Mouse (Mus musculus): ENCODE measurements around the gene D8Ertd738e. TPM values are rescaled to one million over a fixed set of nuclear protein-coding genes. Genes with fewer than 3 reads are reported as not detected.
"Not testable (repeated sequence)": the region's sequence is repeated elsewhere in the genome, so short reads cannot be mapped to it uniquely, and the experiment has no call there.

Gene D8Ertd738e
- 268 TPM in 2 replicates for polyA plus RNA-seq (2016; fragmentation: Nextera tagmentation; extraction: Ambion mirVana)

DNA sequence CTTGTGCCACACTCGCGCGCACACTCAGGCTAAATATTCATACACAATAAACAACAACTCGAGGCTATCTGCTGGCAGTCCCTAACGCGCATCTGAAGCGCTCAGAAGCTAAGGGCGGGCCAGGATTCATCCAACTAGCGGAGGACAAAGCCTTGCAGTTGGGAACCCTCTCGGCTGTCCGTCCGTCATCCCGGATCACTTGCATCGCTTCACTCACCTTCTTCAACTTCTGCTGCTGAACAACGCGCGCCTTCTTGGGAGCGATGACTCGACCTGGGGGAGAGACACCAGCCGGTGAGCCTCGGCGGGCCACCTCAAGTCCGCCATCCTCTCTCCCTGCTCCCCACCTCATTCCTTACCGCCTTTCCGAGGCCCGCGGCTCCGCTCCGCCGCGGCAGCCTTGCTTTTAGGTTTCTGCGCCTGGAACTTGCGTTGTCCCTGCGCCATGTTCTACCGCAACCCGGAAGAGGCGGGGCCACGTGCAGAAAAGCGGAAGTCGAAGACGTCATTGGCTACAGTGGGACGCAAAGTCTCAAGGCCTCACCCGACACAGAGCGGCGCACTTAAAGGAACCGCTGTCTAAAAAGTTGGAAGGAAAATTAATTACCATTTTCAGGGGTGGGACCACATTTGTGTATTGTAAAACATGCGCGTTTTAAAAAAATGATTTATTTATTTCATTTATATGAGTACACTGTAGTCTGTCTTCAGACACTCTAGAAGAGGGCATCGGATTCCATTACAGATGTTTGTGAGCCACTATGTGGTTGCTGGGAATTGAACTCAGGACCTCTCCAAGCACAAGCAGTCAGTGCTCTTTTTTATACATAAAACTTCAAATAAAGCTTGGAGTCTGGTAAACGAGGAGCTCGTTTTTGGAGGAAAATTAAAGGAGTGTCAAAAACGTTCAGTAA lies at the start of gene D8Ertd738e:
D8Ertd738e (minus strand) TSS at position 463 of the 914 bp plus-strand sequence.
- Histone ChIP-seq H3K36me3 (peaks cover 73% of the 10 kb centered on the region), H3K27ac (replicated peaks) (0 out of 2 replicates have a peak within 1 kb of the TSS, but pooled peaks have one; percentile 52), H3K4me2 (replicated peaks) (peak within 1 kb of the TSS; percentile 83), H3K4me3 (peak within 1 kb of the TSS; percentile 68), H3K9ac (replicated peaks) (peak within 1 kb of the TSS; percentile 88), H3K4me1 (peaks cover 5% of the 10 kb centered on the region), H3K9me3 (no peaks in the 10 kb centered on the region), H3K27me3 (no peaks in the 10 kb centered on the region)
- WGBS = 4% methylated on average over 52 of the region's 52 CpGs
- peak; percentile 89 for ATAC-seq (ENCODE audit: low FRiP score, low read depth)

- ATAC-seq (ENCODE audit: low FRiP score, low read depth) = no peak
- 59% methylated on average over 5 of the region's 5 CpGs for WGBS
Observed at GRCm38 (mm10) chr8:84297029-84297785, 47.7 kb upstream of the D8Ertd738e start.

GRCm38 (mm10) chr8:84291688-84292087 lies 42.2 kb upstream of the D8Ertd738e start:
- Histone ChIP-seq H3K9me3 (no peaks in the 10 kb centered on the region), H3K27me3 (no peaks in the 10 kb centered on the region), H3K4me2 (replicated peaks) (no peak overlapping the region), H3K27ac (replicated peaks) (no peak overlapping the region), H3K9ac (replicated peaks) (no peak overlapping the region), H3K36me3 (no peaks in the 10 kb centered on the region), H3K4me3 (no peak overlapping the region), H3K4me1 (no peaks in the 10 kb centered on the region)
- 28% methylated on average over 8 of the region's 8 CpGs for WGBS
- ATAC-seq (ENCODE audit: low FRiP score, low read depth) = no peak

More at GRCm38 (mm10) chr8:84297029-84297785, 47.7 kb upstream of the D8Ertd738e start:
- Histone ChIP-seq H3K9ac (replicated peaks) (no peak overlapping the region), H3K36me3 (no peaks in the 10 kb centered on the region), H3K9me3 (0 out of 2 replicates have a peak, but pooled peaks cover 2% of the 10 kb centered on the region), H3K27ac (replicated peaks) (no peak overlapping the region), H3K4me1 (no peaks in the 10 kb centered on the region), H3K27me3 (no peaks in the 10 kb centered on the region), H3K4me3 (no peak overlapping the region), H3K4me2 (replicated peaks) (no peak overlapping the region)

- no peak overlapping the region for H3K4me3 ChIP-seq
- H3K4me2 ChIP-seq (replicated peaks) = no peak overlapping the region
- no peak overlapping the region for H3K27ac ChIP-seq (replicated peaks)
- no peaks in the 10 kb centered on the region for H3K9me3 ChIP-seq
- 72% methylated on average over 5 of the region's 5 CpGs for WGBS
- H3K4me1 ChIP-seq = no peaks in the 10 kb centered on the region
- H3K9ac ChIP-seq (replicated peaks) = no peak overlapping the region
- no peaks in the 10 kb centered on the region for H3K27me3 ChIP-seq
- ATAC-seq (ENCODE audit: low FRiP score, low read depth) = no peak
- H3K36me3 ChIP-seq = no peaks in the 10 kb centered on the region
Observed at GRCm38 (mm10) chr8:84291086-84291485, 41.6 kb upstream of the D8Ertd738e start.

DNA sequence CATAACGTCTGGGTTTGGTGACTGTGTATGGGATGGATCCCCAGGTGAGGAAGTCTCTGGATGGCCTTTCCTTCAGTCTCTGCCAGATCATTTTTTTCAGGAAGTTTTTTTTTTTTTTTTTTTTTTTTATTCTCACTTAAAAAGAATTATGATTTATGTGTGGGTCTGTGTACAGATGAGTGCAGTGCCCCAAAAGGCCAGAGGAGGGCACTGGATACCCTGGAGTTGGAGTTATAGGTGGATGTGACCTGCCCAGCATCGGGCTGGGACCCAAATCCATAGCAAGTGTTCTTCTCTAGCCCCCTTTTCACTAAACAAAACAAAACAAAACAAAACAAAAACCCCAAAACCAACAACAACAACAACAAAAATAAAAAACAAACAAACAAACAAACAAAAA lies 39.4 kb upstream of the D8Ertd738e start:
- no peaks in the 10 kb centered on the region for H3K27me3 ChIP-seq
- H3K4me2 ChIP-seq (replicated peaks) = no peak overlapping the region
- no peak overlapping the region for H3K27ac ChIP-seq (replicated peaks)
- ATAC-seq (ENCODE audit: low FRiP score, low read depth) = no peak
- H3K36me3 ChIP-seq = no peaks in the 10 kb centered on the region
- no peak overlapping the region for H3K9ac ChIP-seq (replicated peaks)
- 54% methylated on average over 2 of the region's 2 CpGs for WGBS
- H3K4me1 ChIP-seq = no peaks in the 10 kb centered on the region
- no peaks in the 10 kb centered on the region for H3K9me3 ChIP-seq
- H3K4me3 ChIP-seq = no peak overlapping the region

- H3K9me3 ChIP-seq; H3K4me2 ChIP-seq (replicated peaks); H3K36me3 ChIP-seq; H3K4me1 ChIP-seq; H3K27me3 ChIP-seq; ATAC-seq (ENCODE audit: low FRiP score, low read depth); H3K9ac ChIP-seq (replicated peaks); H3K27ac ChIP-seq (replicated peaks); H3K4me3 ChIP-seq: not testable (repeated sequence)
- WGBS = 62% methylated on average over 5 of the region's 5 CpGs
Observed at GRCm38 (mm10) chr8:84285665-84286064, 36.1 kb upstream of the D8Ertd738e start.

DNA sequence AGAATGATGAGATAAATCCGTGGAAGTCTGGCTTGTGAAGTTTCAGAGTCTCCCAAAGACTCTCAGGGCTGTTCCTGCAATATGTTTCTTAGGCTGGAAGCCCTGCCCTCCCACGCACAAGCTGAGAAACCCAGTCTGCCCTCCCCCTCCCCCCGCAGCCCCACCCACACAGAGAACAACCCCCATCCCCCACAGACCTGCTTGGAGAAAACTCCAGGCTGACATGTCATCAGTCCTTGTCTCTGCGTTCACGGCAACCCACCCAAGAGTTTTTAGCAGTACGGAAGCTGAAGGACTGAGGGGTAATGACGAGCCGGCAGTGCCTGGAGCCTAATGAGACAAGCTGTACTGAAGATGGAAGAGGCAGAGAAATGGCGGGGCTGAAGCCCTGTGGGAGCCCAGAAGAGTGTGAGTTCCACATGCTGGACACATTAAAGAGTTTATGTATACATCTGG lies 35.1 kb upstream of the D8Ertd738e start:
- Histone ChIP-seq H3K27ac (replicated peaks) (no peak overlapping the region), H3K4me3 (no peak overlapping the region), H3K27me3 (no peaks in the 10 kb centered on the region; the same call in 1 of the 2 replicates), H3K4me1 (no peaks in the 10 kb centered on the region), H3K9ac (replicated peaks) (no peak overlapping the region), H3K36me3 (no peaks in the 10 kb centered on the region), H3K9me3 (no peaks in the 10 kb centered on the region), H3K4me2 (replicated peaks) (no peak overlapping the region)
- WGBS = 54% methylated on average over 9 of the region's 9 CpGs
- no peak for ATAC-seq (ENCODE audit: low FRiP score, low read depth)

- Histone ChIP-seq H3K4me1 (no peaks in the 10 kb centered on the region), H3K27me3 (no peaks in the 10 kb centered on the region; the same call in none of the 2 replicates), H3K36me3 (no peaks in the 10 kb centered on the region), H3K9ac (replicated peaks) (no peak overlapping the region), H3K4me2 (replicated peaks) (no peak overlapping the region), H3K4me3 (no peak overlapping the region), H3K27ac (replicated peaks) (no peak overlapping the region), H3K9me3 (no peaks in the 10 kb centered on the region)
- no peak for ATAC-seq (ENCODE audit: low FRiP score, low read depth)
- 81% methylated on average over 10 of the region's 10 CpGs for WGBS
Observed at GRCm38 (mm10) chr8:84280777-84281176, 31.3 kb upstream of the D8Ertd738e start.

GRCm38 (mm10) chr8:84276447-84276846 lies 26.9 kb upstream of the D8Ertd738e start:
- ATAC-seq (ENCODE audit: low FRiP score, low read depth) = no peak
- Histone ChIP-seq H3K27me3 (no peaks in the 10 kb centered on the region; the same call in none of the 2 replicates), H3K36me3 (no peaks in the 10 kb centered on the region), H3K4me1 (no peaks in the 10 kb centered on the region), H3K9me3 (no peaks in the 10 kb centered on the region), H3K4me2 (replicated peaks) (no peak overlapping the region), H3K4me3 (no peak overlapping the region), H3K9ac (replicated peaks) (no peak overlapping the region), H3K27ac (replicated peaks) (no peak overlapping the region)
- WGBS = 62% methylated on average over 1 of the region's 1 CpGs

DNA sequence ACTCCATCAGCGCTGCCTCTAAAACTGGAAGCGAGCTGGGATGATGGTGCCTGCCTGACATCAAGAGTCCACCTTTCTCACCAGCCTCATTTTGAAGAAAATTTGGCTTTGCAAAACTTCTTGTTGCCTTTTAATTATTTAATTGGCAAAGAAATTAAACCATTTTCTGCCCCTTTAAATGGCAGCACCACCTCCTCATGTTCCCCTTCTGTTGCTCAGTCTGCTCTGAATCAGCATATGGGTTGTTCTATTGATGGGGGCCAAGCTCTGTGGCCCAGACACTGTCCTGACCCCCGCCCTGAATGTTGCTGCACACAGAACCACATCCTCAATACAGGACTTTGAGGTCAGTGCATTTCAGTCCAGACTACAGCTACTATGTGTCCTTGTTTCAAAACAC lies 24.4 kb upstream of the D8Ertd738e start:
- Histone ChIP-seq H3K4me1 (peaks cover 10% of the 10 kb centered on the region), H3K27me3 (no peaks in the 10 kb centered on the region; the same call in 1 of the 2 replicates), H3K4me2 (replicated peaks) (no peak overlapping the region), H3K27ac (replicated peaks) (no peak overlapping the region), H3K36me3 (no peaks in the 10 kb centered on the region), H3K9me3 (no peaks in the 10 kb centered on the region), H3K4me3 (no peak overlapping the region), H3K9ac (replicated peaks) (0 out of 2 replicates have a peak overlapping the region, but pooled peaks have one; percentile 34)
- 85% methylated on average over 3 of the region's 3 CpGs for WGBS
- no peak for ATAC-seq (ENCODE audit: low FRiP score, low read depth)

DNA sequence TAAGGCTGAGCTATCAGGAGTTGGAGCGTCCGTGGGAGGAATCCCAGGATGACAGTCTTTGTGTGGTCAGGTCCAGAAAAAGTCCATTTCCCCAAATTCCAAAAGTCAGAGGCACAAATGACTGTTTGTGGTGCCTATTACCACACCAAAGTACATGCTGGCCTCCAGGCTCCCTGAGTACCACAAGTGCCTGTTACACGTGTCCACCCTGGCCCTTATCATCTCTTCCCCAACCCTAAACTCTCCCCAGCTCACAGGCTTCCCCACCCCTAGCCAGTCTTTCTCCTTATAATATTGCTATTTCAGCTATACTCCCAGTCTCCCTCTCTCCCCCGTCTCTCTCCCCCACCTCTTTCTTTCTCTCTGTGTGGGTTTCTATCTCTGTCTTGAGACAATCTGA lies 22.8 kb upstream of the D8Ertd738e start:
- Histone ChIP-seq H3K27ac (replicated peaks) (no peak overlapping the region), H3K9ac (replicated peaks) (no peak overlapping the region), H3K27me3 (no peaks in the 10 kb centered on the region; the same call in 1 of the 2 replicates), H3K4me1 (peaks cover 10% of the 10 kb centered on the region), H3K9me3 (no peaks in the 10 kb centered on the region), H3K4me2 (replicated peaks) (no peak overlapping the region), H3K36me3 (no peaks in the 10 kb centered on the region), H3K4me3 (no peak overlapping the region)
- 83% methylated on average over 4 of the region's 4 CpGs for WGBS
- ATAC-seq (ENCODE audit: low FRiP score, low read depth) = no peak

Measured in midbrain, embryonic 12.5 days (tissue).